Mouse (Mus musculus): ENCODE data around the gene Acod1. TPM values are rescaled to one million over a fixed set of nuclear protein-coding genes. Genes with fewer than 3 reads are reported as not detected.

Gene Acod1
- total RNA-seq (2021) = not detected
- long read RNA-seq, experiment 1 = 0 reads
- long read RNA-seq, experiment 2 = 0 reads

DNA sequence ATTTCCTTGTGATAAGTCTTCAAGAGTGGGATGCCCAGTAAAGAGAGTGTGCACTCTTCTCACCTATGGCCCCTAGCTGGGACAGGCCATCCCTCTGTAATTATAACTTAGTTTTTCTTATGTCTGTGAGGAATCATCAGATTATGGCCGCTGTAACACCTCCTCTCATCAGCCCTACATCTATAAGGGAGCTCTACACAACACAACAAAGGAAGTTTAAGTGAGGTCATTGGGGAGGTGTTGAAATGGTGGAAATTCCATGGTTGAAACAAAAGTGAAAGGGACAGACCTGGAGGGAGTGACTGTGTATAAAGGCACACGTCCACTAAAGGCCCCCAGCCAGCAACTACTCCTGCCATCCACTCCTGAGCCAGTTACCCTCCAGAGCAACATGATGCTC lies at the start of gene Acod1:
Gene Acod1, plus strand, starts transcription at position 301 of the 400 bp plus-strand sequence.
- no peak for DNase-seq (ENCODE audit: low spot score in 2 of 2)

GRCm38 (mm10) chr14:103007737-103008136 lies 39.0 kb upstream of the Acod1 start:
- DNase-seq (ENCODE audit: low spot score in 2 of 2) = no peak

DNA sequence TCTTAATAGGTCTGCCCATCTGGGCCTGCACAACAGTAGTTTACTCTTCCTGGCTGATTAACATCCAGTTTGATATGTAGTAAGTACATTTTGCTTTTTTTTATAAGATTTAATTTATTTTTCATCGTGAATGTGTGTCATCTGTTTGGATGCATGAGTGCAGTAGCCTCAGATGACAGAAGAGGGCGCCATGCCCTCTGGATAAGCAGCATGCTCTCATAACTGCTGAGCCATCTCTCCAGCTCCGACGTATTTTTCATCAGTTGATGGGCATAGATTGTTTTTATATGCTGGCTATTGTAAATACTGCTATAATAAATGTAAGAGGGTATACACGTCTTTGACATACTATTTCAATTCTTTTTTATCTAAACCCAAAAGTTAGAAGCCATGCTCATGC lies 35.0 kb upstream of the Acod1 start:
- peak in 1 of 2 experiments; percentile 33 for DNase-seq (ENCODE audit: low spot score in 2 of 2)

GRCm38 (mm10) chr14:103012563-103013150 lies 34.1 kb upstream of the Acod1 start:
- peak; percentile 40 to 49 for DNase-seq (ENCODE audit: low spot score in 2 of 2)

GRCm38 (mm10) chr14:103017009-103017408 lies 29.8 kb upstream of the Acod1 start:
- no peak for DNase-seq (ENCODE audit: low spot score in 2 of 2)

GRCm38 (mm10) chr14:103020046-103020445 lies 26.7 kb upstream of the Acod1 start:
- no peak for DNase-seq (ENCODE audit: low spot score in 2 of 2)

GRCm38 (mm10) chr14:103029203-103029602 lies 17.6 kb upstream of the Acod1 start:
- DNase-seq (ENCODE audit: low spot score in 2 of 2) = no peak

DNA sequence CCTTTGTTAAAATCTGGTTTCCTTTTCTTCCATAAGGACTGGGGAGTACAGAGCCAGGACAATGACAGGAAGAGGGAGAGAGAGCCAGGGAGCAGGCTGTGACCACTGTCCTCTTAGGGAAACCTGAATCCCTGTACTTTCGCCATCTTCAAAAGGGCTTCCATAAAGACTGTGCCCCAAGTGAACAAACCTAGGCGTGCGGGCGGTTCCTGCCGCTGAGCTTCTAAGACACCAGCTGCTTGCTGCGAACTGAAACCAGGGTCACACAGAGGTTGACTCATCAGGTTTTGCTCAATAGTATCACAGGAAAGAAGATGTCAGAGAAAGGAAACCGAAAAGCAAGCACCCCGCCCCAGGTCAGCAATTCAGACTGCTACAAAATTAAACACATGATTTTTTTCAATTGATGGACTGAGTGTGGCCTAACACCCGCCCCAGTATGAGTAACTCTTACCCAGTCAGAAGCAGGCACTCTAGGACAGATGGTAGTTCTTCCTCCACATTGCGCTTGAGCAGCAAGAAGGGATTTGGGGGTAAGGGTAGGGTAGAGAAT lies 13.4 kb upstream of the Acod1 start:
- peak; percentile 22 to 26 for DNase-seq (ENCODE audit: low spot score in 2 of 2)

- DNase-seq (ENCODE audit: low spot score in 2 of 2) = no peak
Observed at GRCm38 (mm10) chr14:103034076-103034475, 12.7 kb upstream of the Acod1 start.

DNA sequence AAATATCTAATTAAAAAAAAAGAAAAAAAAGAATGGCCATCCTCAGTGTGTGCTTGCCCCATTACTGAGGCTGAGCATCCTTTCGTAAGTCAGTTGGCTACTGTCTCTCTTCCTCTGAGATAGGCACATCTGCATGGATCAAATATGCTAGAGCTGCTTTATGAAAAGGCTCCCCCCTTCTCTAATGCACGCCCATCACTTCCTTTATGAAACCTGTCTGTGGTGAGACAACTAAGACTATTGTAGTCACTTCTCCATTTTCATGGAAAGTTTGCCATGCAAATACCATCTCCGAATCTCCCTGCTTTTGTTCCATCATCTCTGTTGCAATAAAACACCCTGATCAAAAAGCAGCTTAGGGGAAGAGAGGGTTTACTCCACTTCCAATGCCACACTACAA lies 9.8 kb upstream of the Acod1 start:
- no peak for DNase-seq (ENCODE audit: low spot score in 2 of 2)

DNA sequence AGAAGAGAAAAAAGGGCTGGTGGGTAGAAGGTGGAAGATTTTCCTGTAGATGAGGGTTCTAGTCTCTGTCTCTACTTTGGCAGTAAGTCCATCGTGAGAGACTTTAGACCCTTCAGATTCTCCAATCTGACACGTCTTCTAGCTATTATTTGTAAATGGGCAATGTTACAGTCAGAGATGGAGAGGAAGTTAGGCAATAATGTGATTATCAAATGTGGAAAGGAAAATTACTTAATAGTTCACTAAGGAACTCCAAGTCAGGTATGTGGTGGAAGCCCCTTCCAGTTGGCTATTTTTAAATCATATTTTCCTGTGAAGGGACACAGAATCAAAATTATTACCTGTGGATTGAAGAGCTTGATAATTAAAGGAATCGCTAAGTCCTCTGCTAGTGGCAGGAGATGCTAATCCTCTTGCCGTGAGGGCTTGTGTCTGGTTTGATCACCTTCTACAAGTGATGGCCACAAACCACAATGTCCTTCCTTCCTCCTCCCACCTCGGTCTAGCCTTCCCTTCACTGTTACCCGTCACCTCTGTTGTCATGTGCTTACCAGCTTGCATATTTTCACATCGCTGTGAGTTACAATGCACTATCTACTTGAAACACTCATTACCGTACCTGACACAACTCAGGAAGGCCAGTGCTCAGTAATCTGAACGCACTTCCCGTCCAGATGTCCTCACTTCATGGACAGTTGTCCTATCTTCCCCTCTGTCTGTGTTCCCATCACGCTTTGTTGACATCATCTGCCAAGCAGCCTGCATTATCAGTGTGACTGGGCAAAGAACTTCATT lies 1.7 kb downstream of the Acod1 start:
- DNase-seq (ENCODE audit: low spot score in 2 of 2) = no peak

DNA sequence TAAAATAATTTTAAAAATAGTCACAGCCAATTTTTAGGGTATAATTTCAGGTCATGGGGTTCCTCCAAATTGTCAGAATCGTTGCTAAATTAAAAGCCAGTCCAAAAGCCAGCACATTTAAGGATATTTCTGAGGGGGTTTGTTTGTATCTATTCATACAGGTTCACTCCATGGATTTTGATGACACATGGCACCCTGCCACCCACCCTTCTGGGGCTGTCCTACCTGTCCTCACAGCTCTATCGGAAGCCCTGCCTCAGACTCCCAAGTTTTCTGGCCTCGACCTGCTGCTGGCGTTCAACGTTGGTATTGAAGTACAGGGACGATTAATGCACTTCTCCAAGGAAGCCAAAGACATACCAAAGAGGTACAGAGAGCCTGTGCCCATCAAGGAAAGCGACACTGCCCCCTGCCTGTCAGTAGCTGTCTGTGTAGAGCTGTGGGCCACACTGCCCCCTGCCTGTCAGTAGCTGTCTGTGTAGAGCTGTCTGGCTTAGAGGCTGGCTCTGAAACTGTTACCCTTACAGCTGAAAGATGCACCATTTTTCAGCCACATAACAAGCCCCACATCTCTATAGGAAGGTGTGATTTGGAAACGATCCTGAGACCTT lies 4.5 kb downstream of the Acod1 start:
- DNase-seq (ENCODE audit: low spot score in 2 of 2) = peak; percentile 80 to 82

- no peak for DNase-seq (ENCODE audit: low spot score in 2 of 2)
Observed at GRCm38 (mm10) chr14:103054731-103055130, 8.0 kb downstream of the Acod1 start.

DNA sequence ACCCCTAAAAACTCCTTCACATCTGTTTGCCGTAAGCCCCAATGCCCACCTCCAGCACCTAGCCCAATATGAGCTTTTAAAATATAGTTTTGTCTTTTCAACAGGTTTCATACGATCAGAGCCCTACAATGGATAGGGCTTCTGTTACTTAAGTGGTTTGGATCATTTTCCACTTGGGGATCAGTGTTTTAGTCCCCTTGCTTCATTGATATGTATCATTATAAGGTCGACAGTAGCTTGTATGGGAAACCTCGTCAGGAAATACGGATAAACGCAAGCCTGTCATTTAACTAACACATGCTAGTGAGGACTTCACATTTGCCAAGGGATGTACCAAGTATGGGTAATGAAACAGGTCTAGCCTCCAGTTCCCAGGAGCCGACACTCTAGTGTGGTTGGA lies 9.8 kb downstream of the Acod1 start:
- DNase-seq (ENCODE audit: low spot score in 2 of 2) = no peak

DNA sequence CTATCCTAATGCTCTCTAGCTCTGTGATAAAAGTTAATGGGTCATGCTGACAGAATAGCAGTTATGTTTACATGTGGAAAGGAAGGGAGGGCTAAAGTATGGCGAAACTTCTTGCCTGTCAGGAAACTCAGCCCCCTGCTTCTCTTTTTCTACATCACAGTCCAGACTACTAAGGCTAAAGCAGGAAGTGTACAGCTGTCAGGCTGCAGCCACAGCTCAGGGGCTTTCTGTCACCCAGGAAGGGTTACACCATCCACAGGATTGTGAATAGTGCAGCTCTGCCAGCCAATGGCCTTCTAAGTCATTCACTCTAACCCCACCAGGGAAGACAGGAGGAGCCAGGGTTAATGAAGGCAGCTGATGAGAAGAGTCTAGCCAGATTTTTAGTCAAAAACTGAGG lies 12.2 kb downstream of the Acod1 start:
- no peak for DNase-seq (ENCODE audit: low spot score in 2 of 2)

GRCm38 (mm10) chr14:103059495-103059894 lies 12.7 kb downstream of the Acod1 start:
- no peak for DNase-seq (ENCODE audit: low spot score in 2 of 2)

DNA sequence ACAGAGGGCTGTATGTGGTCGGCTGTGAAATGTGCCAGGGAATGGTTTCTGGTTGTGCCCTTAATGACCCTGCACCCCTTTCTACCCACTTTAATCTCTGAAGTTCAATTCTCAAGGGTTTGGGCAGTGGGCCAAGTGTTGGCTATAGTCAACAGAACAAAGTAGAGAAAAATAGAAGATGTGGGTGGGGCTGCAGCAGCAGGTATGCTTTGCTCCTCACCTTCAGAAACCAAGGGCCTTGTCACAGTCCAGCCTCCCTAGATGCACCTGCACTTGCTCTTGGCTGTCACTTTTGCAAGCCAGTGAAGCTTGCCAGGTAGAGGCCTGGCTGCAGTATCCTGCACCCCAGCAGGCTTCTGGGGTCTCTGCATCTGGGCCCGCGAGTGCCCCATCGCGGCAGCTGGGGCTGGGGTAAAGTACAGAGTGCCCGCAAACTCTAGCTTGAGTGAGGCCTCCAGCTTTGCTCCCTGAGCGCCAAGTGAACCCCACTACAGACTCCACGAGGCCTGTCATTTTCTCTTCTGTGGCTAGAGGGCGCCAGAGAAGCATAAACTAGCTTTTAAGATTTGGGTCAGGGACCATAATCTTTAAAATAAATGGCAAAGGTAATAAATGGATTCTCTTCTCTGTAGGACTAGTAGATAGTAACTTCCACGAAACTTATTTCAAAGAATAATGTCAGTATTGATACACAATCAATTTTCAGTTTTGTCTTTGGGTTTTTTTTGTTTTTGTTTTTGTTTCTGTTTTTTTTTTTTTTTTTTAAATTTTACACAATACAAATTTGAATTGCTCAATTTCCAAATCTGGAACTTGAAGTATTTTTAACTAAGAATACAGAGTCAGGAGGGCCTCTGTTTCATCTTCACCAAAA lies 18.8 kb downstream of the Acod1 start:
- DNase-seq (ENCODE audit: low spot score in 2 of 2) = peak; percentile 78

- no peak for DNase-seq (ENCODE audit: low spot score in 2 of 2)
Observed at GRCm38 (mm10) chr14:103069465-103069863, 22.7 kb downstream of the Acod1 start.

DNA sequence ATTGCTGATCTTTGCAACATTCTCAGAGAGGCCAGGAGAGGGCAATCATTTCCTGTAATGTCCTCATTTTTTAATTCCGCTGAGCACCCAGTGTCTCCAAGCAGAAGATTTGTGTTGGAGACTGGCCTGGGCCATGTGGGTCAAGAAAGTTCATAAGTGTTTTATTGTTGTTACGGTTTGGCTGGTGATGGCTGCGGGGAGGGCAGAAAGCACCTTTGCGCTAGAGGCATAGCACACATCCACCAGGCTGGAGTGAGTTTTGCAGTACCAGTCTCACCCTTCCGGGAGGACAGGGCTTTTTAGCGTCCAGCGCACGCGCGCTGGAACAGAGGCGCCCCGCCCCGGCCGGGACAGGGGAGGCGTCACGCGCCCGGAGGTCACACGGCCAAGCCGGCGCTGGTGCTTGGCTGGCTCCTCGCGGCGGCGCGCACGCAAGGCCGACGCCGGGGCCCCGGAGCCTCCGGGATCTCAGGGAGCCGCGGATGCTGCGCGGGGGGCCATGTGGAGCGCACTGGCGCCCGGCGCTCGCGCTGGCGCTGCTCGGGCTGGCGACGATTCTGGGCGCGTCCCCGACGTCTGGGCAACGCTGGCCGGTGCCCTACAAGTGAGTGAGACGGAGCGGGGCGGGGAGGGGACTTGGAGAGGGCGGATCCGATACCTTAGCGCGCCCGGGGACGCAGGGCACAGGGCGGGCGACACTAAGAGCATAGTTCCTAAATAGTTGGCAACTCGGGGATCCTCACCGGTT lies 23.3 kb downstream of the Acod1 start, which contains the start of gene Cln5:
Gene Cln5, plus strand, starts transcription at position 353 of the 748 bp plus-strand sequence.
- peak; percentile 93 to 95 for DNase-seq (ENCODE audit: low spot score in 2 of 2)

DNA sequence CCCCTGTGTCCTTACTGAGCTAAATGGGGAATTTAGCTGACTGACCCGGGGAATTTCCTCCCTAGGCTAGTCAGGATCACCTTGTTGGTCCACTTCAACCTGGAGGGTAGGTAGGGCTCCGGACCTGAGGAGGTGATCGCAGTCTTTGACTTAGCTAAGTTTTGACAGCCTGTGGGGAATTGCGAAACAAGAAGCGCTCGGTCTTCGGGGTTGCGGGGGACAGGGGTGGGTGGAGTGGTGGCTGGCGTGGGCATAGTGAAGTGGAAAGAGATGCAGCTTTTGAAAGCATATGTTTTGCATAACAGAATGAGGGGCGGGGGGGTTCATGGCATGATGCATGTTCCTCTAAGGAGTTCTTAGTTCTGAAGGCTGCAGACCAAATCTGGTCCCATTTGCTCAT lies 24.0 kb downstream of the Acod1 start:
- DNase-seq (ENCODE audit: low spot score in 2 of 2) = no peak
